Mouse (Mus musculus) lung, embryonic 16.5 days (tissue): ENCODE measurements around the gene 3110082I17Rik. TPM values are rescaled to one million over a fixed set of nuclear protein-coding genes. Genes with fewer than 3 reads are reported as not detected.

Experiments used
- ATAC-seq: fragments of 200-750 bp; cut with Nextera tagmentation; 2 replicates; pipeline ENCODE4 v1.8.0; 2017; ENCODE audit warnings: low read depth, mild to moderate bottlenecking, moderate library complexity
- H3K27ac ChIP-seq: fragments of 300-500 bp; sonication (generic); 2 replicates; pipeline ENCODE4 v1.5.1; 2014; ENCODE audit warnings: mild to moderate bottlenecking, control low read depth, low read length
- H3K27me3 ChIP-seq: fragments of 300-500 bp; sonication (generic); 2 replicates; pipeline ENCODE4 v1.6.1; 2014; ENCODE audit warnings: low read depth, low read length, mixed read lengths; ENCODE audit not compliant: control insufficient read depth, insufficient read depth
- H3K36me3 ChIP-seq: fragments of 300-500 bp; sonication (generic); 2 replicates; pipeline ENCODE4 v1.6.1; 2014; ENCODE audit warnings: low read length; ENCODE audit not compliant: control insufficient read depth, insufficient read depth
- H3K4me1 ChIP-seq: fragments of 300-500 bp; sonication (generic); replicated peaks from 2 replicates; pipeline ENCODE4 v1.6.1; 2014; ENCODE audit warnings: low read length, mixed read lengths; ENCODE audit not compliant: control insufficient read depth, insufficient read depth
- H3K4me2 ChIP-seq: fragments of 300-500 bp; sonication (generic); 2 replicates; pipeline ENCODE4 v1.6.1; 2014; ENCODE audit warnings: low read depth, low read length, control low read depth
- H3K4me3 ChIP-seq: fragments of 300-500 bp; sonication (generic); 2 replicates; pipeline ENCODE4 v1.5.1; 2014; ENCODE audit warnings: mild to moderate bottlenecking, low read length, control low read depth
- H3K9ac ChIP-seq: fragments of 300-500 bp; sonication (generic); 2 replicates; pipeline ENCODE4 v1.6.1; 2014; ENCODE audit warnings: low read length, control low read depth
- H3K9me3 ChIP-seq: fragments of 300-500 bp; sonication (generic); 2 replicates; pipeline ENCODE4 v1.6.1; 2016; ENCODE audit warnings: low read length; ENCODE audit not compliant: control insufficient read depth
- WGBS: fragments of 180-500 bp; shearing (Covaris S2); extraction: QIAGEN DNeasy Blood & Tissue Kit; methylation state at CpG from one replicate; pipeline ENCODE4 v1.1.7; 2014; 5-methylcytosine and 5-hydroxymethylcytosine counted together
- polyA plus RNA-seq: library from polyadenylated mRNA; unstranded; fragments of >200 nt; fragmentation: Nextera tagmentation; extraction: Ambion mirVana; gene quantifications from 2 replicates; pipeline ENCODE4 v1.2.1, GENCODE M21; 2015

3110082I17Rik gene
- polyA plus RNA-seq, 1 experiment from 2014 or later, result 38.6 TPM

GRCm38 (mm10) chr5:139364911-139365571 lies 95.3 kb downstream of the 3110082I17Rik start:
- Histone ChIP-seq H3K9me3 (no peaks in the 10 kb centered on the region), H3K4me2 (no peak overlapping the region), H3K4me1 (peaks cover 12% of the 10 kb centered on the region), H3K36me3 (0 out of 2 replicates have a peak, but pooled peaks cover 3% of the 10 kb centered on the region), H3K4me3 (no peak overlapping the region), H3K27ac (peak overlapping the region; percentile 81), H3K27me3 (no peaks in the 10 kb centered on the region), H3K9ac (peak overlapping the region; percentile 39; the same call in 1 of the 2 replicates)
- ATAC-seq, result peak; percentile 55
- WGBS, result 19% methylated on average over 5 of the region's 5 CpGs

GRCm38 (mm10) chr5:139364260-139364910 lies 95.9 kb downstream of the 3110082I17Rik start:
- peak overlapping the region; percentile 81 for H3K27ac ChIP-seq
- ATAC-seq, result peak; percentile 63
- H3K4me3 ChIP-seq, result no peak overlapping the region
- H3K9ac ChIP-seq, result peak overlapping the region; percentile 39
- WGBS, result 19% methylated on average over 12 of the region's 12 CpGs
- H3K27me3 ChIP-seq, result no peaks in the 10 kb centered on the region
- H3K36me3 ChIP-seq, result 0 out of 2 replicates have a peak, but pooled peaks cover 3% of the 10 kb centered on the region
- H3K4me1 ChIP-seq, result peaks cover 14% of the 10 kb centered on the region
- H3K9me3 ChIP-seq, result no peaks in the 10 kb centered on the region
- peak overlapping the region; percentile 6; the same call in 1 of the 2 replicates for H3K4me2 ChIP-seq

GRCm38 (mm10) chr5:139363858-139364257 lies 96.5 kb downstream of the 3110082I17Rik start:
- Histone ChIP-seq H3K4me1 (peaks cover 14% of the 10 kb centered on the region), H3K4me3 (no peak overlapping the region), H3K4me2 (no peak overlapping the region), H3K36me3 (0 out of 2 replicates have a peak, but pooled peaks cover 3% of the 10 kb centered on the region), H3K9ac (no peak overlapping the region), H3K9me3 (no peaks in the 10 kb centered on the region), H3K27me3 (no peaks in the 10 kb centered on the region), H3K27ac (no peak overlapping the region)
- ATAC-seq, result no peak
- 59% methylated on average over 7 of the region's 7 CpGs for WGBS

GRCm38 (mm10) chr5:139359244-139359643 lies 101.1 kb downstream of the 3110082I17Rik start:
- no peak overlapping the region for H3K27ac ChIP-seq
- H3K36me3 ChIP-seq, result 0 out of 2 replicates have a peak, but pooled peaks cover 3% of the 10 kb centered on the region
- 85% methylated on average over 5 of the region's 5 CpGs for WGBS
- no peaks in the 10 kb centered on the region for H3K27me3 ChIP-seq
- peaks cover 2% of the 10 kb centered on the region for H3K4me1 ChIP-seq
- H3K9ac ChIP-seq, result no peak overlapping the region
- ATAC-seq, result no peak
- H3K9me3 ChIP-seq, result no peaks in the 10 kb centered on the region
- H3K4me3 ChIP-seq, result no peak overlapping the region
- no peak overlapping the region for H3K4me2 ChIP-seq

GRCm38 (mm10) chr5:139358653-139359052 lies 101.7 kb downstream of the 3110082I17Rik start:
- Histone ChIP-seq H3K27ac (no peak overlapping the region), H3K4me2 (no peak overlapping the region), H3K9ac (no peak overlapping the region), H3K4me3 (no peak overlapping the region), H3K36me3 (0 out of 2 replicates have a peak, but pooled peaks cover 3% of the 10 kb centered on the region), H3K27me3 (no peaks in the 10 kb centered on the region), H3K4me1 (0 out of 2 replicates have a peak, but pooled peaks cover 2% of the 10 kb centered on the region), H3K9me3 (no peaks in the 10 kb centered on the region)
- ATAC-seq, result no peak
- WGBS, result 75% methylated on average over 2 of the region's 2 CpGs

- Histone ChIP-seq H3K27me3 (no peaks in the 10 kb centered on the region; the same call in 1 of the 2 replicates), H3K4me1 (peaks cover 2% of the 10 kb centered on the region)
- 34% methylated on average over 19 of the region's 19 CpGs for WGBS
Measured at GRCm38 (mm10) chr5:139355235-139355772, 105.0 kb downstream of the 3110082I17Rik start.

GRCm38 (mm10) chr5:139353946-139354345 lies 106.4 kb downstream of the 3110082I17Rik start:
- H3K9ac ChIP-seq, result no peak overlapping the region
- no peak overlapping the region for H3K4me3 ChIP-seq
- H3K27me3 ChIP-seq, result no peaks in the 10 kb centered on the region; the same call in 1 of the 2 replicates
- 80% methylated on average over 11 of the region's 11 CpGs for whole genome bisulfite sequencing
- no peak overlapping the region for H3K27ac ChIP-seq
- no peak overlapping the region for H3K4me2 ChIP-seq
- H3K9me3 ChIP-seq, result no peaks in the 10 kb centered on the region
- ATAC-seq, result no peak
- no peaks in the 10 kb centered on the region for H3K36me3 ChIP-seq
- H3K4me1 ChIP-seq, result no peaks in the 10 kb centered on the region; the same call in none of the 2 replicates

More at GRCm38 (mm10) chr5:139355235-139355772, 105.0 kb downstream of the 3110082I17Rik start:
- Histone ChIP-seq H3K27ac (no peak overlapping the region), H3K9ac (no peak overlapping the region), H3K9me3 (no peaks in the 10 kb centered on the region), H3K4me3 (no peak overlapping the region), H3K4me2 (no peak overlapping the region), H3K36me3 (no peaks in the 10 kb centered on the region)
- ATAC-seq, result peak; percentile 18; the same call in 1 of the 2 replicates

- H3K27ac ChIP-seq, result no peak overlapping the region
- H3K4me1 ChIP-seq, result no peaks in the 10 kb centered on the region; the same call in none of the 2 replicates
- H3K4me3 ChIP-seq, result no peak overlapping the region
- H3K9ac ChIP-seq, result peak overlapping the region; percentile 44; the same call in 1 of the 2 replicates
- H3K4me2 ChIP-seq, result no peak overlapping the region
- 45% methylated on average over 10 of the region's 10 CpGs for WGBS
- no peaks in the 10 kb centered on the region for H3K36me3 ChIP-seq
- H3K9me3 ChIP-seq, result no peaks in the 10 kb centered on the region
- peak; percentile 26; the same call in 1 of the 2 replicates for ATAC-seq
- no peaks in the 10 kb centered on the region; the same call in 1 of the 2 replicates for H3K27me3 ChIP-seq
Measured at GRCm38 (mm10) chr5:139353496-139353895, 106.8 kb downstream of the 3110082I17Rik start.

- no peak for ATAC-seq
- no peaks in the 10 kb centered on the region for H3K9me3 ChIP-seq
- H3K27me3 ChIP-seq, result no peaks in the 10 kb centered on the region; the same call in 1 of the 2 replicates
- 40% methylated on average over 6 of the region's 6 CpGs for WGBS
- H3K4me1 ChIP-seq, result no peaks in the 10 kb centered on the region; the same call in none of the 2 replicates
- no peak within 1 kb of the TSS for H3K4me2 ChIP-seq
- peak within 1 kb of the TSS; percentile 44; the same call in 1 of the 2 replicates for H3K9ac ChIP-seq
- H3K27ac ChIP-seq, result no peak within 1 kb of the TSS
- H3K36me3 ChIP-seq, result no peaks in the 10 kb centered on the region
- H3K4me3 ChIP-seq, result no peak within 1 kb of the TSS
Measured at GRCm38 (mm10) chr5:139352317-139352716, 108.0 kb downstream of the 3110082I17Rik start, which contains the start of gene Cyp2w1. TSS of gene Cyp2w1 (plus strand) at chr5:139352617.
